Comparison of ENCODE assay signal across 11 mouse cellular contexts in the genomic region with DNA sequence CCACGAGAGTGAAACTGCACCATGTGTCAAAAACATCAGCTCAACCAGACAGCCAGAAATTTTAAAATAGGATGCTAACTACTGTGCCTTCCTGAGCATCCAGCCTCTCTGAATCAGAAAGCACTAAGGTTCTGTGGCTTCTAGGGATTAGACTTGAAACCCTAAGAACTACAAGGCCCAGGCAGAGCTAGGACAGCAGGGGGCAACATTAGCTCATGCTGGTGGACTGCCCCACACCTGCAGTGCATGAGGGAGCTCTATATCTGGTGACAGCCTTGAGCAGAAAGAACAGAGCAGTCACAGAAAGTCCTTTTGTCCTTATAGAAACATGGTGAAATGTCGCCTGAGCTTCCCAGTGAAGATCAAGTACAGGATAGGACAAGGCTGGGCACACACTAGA.
A peak's percentile ranks its signal among the peaks of the same experiment; 100 is the strongest.
DNase-seq lines count a peak whose midpoint lies in the region; ATAC-seq and TF ChIP-seq lines count a peak whose summit lies in the region.
"Had no signal": no experiment of that assay in that cellular context is flagged by ENCODE, and none has a peak within 500 bp of the region (broad histone marks: within the 10 kb centered on the region; RNA-seq: fewer than 3 reads in every experiment).

No protein-coding gene starts in this region.

- peak; percentile 83 for ATAC-seq in kidney, embryonic 16.5 days (ENCODE audit: low FRiP score, low TSS enrichment)
- ATAC-seq: midbrain, embryonic 13.5 days had no signal

- no peaks in the 10 kb centered on the region for H3K9me3 ChIP-seq in kidney, embryonic 16.5 days (ENCODE audit: low read length)
- no peaks in the 10 kb centered on the region for H3K9me3 ChIP-seq in ES-Bruce4 (replicated peaks; ENCODE audit: control insufficient read depth, insufficient read depth, low read length, poor library complexity, severe bottlenecking)
- H3K9me3 ChIP-seq in limb, embryonic 10.5 days (replicated peaks): no peaks in the 10 kb centered on the region
- H3K9me3 ChIP-seq: midbrain, embryonic 13.5 days; neural tube, embryonic 15.5 days had no signal

- H3K4me3 ChIP-seq in kidney, embryonic 16.5 days (ENCODE audit: low read length): no peak overlapping the region
- no peak overlapping the region for H3K4me3 ChIP-seq in ES-Bruce4 (ENCODE audit: low read depth, low read length)
- H3K4me3 ChIP-seq in limb, embryonic 10.5 days: no peak overlapping the region
- H3K4me3 ChIP-seq: midbrain, embryonic 13.5 days; neural tube, embryonic 15.5 days had no signal

- no peak overlapping the region for H3K27ac ChIP-seq in kidney, embryonic 16.5 days (ENCODE audit: low read length)
- H3K27ac ChIP-seq in ES-Bruce4 (ENCODE audit: insufficient read depth, low read length): no peak overlapping the region
- H3K27ac ChIP-seq in limb, embryonic 10.5 days: 0 out of 2 replicates have a peak overlapping the region, but pooled peaks have one; percentile 12
- H3K27ac ChIP-seq: midbrain, embryonic 13.5 days; neural tube, embryonic 15.5 days had no signal

- TF ChIP-seq EP300 in ES-Bruce4 (IDR thresholded peaks at IDR 0.05; ENCODE audit: insufficient read depth, low read depth, low read length): no peak

- no peak for DNase-seq in kidney, adult 9 months
- no peak for DNase-seq in brain, embryonic 14.5 days (ENCODE audit: low read depth)
- peak; percentile 34 for DNase-seq in limb, embryonic 10.5 days (ENCODE audit: low spot score)
- no peak for DNase-seq in cerebellum, postnatal 4 days (ENCODE audit: low spot score in 2 of 2)
- DNase-seq in adrenal gland, adult 8-10 months: no peak
- DNase-seq: lung, adult 18-20 months; spleen, adult 18-20 months had no signal

- peak; percentile 30 for TF ChIP-seq CTCF in ES-Bruce4 (IDR thresholded peaks at IDR 0.05; ENCODE audit: low read depth, low read length)
- peak; percentile 2; the same call in 1 of the 2 replicates for TF ChIP-seq CTCF in brain, embryonic 14.5 days (IDR thresholded peaks at IDR 0.05; ENCODE audit: borderline replicate concordance, extremely low read depth, insufficient read depth, insufficient read length)

- H3K9ac ChIP-seq in kidney, embryonic 16.5 days (replicated peaks; ENCODE audit: low read length): no peak overlapping the region
- no peak overlapping the region for H3K9ac ChIP-seq in ES-Bruce4 (ENCODE audit: low read depth, poor library complexity, severe bottlenecking)
- H3K9ac ChIP-seq: midbrain, embryonic 13.5 days; neural tube, embryonic 15.5 days had no signal

- WGBS in kidney, embryonic 16.5 days: 68% methylated on average over 2 of the region's 2 CpGs
- WGBS in limb, embryonic 10.5 days: 64% methylated on average over 2 of the region's 2 CpGs

- no peak for TF ChIP-seq POLR2A in ES-Bruce4 (IDR thresholded peaks at IDR 0.05; ENCODE audit: insufficient read depth, low read length)
- no peak for TF ChIP-seq POLR2A in brain, embryonic 14.5 days (IDR thresholded peaks at IDR 0.05; ENCODE audit: borderline replicate concordance, extremely low read depth, insufficient read depth, insufficient read length, poor library complexity, severe bottlenecking)

- H3K36me3 ChIP-seq in kidney, embryonic 16.5 days (ENCODE audit: insufficient read depth, low read length): no peaks in the 10 kb centered on the region
- no peaks in the 10 kb centered on the region for H3K36me3 ChIP-seq in ES-Bruce4 (ENCODE audit: control insufficient read depth, insufficient read depth, low read length, poor library complexity, severe bottlenecking)
- no peaks in the 10 kb centered on the region for H3K36me3 ChIP-seq in limb, embryonic 10.5 days
- H3K36me3 ChIP-seq: midbrain, embryonic 13.5 days; neural tube, embryonic 15.5 days had no signal

- H3K4me1 ChIP-seq in kidney, embryonic 16.5 days (ENCODE audit: insufficient read depth, low read length): no peaks in the 10 kb centered on the region
- H3K4me1 ChIP-seq in ES-Bruce4 (ENCODE audit: control insufficient read depth, insufficient read depth, low read length): no peaks in the 10 kb centered on the region
- H3K4me1 ChIP-seq in limb, embryonic 10.5 days: peaks cover 9% of the 10 kb centered on the region
- H3K4me1 ChIP-seq: midbrain, embryonic 13.5 days; neural tube, embryonic 15.5 days had no signal

- no peaks in the 10 kb centered on the region for H3K27me3 ChIP-seq in kidney, embryonic 16.5 days (ENCODE audit: insufficient read depth, low read length)
- H3K27me3 ChIP-seq in ES-Bruce4 (ENCODE audit: control insufficient read depth, insufficient read depth, low read length, poor library complexity, severe bottlenecking): no peaks in the 10 kb centered on the region
- H3K27me3 ChIP-seq in limb, embryonic 10.5 days (ENCODE audit: low read depth, poor library complexity, severe bottlenecking): peaks cover 52% of the 10 kb centered on the region
- H3K27me3 ChIP-seq: midbrain, embryonic 13.5 days; neural tube, embryonic 15.5 days had no signal

- no peak overlapping the region for H3K4me2 ChIP-seq in kidney, embryonic 16.5 days (replicated peaks; ENCODE audit: low read depth, low read length)
- H3K4me2 ChIP-seq: midbrain, embryonic 13.5 days; neural tube, embryonic 15.5 days had no signal
